Mouse (Mus musculus): ENCODE measurements around the gene Ceacam1.
"Not testable (repeated sequence)": the region's sequence is repeated elsewhere in the genome, so short reads cannot be mapped to it uniquely, and the experiment has no call there.

The Ceacam1 gene

DNA sequence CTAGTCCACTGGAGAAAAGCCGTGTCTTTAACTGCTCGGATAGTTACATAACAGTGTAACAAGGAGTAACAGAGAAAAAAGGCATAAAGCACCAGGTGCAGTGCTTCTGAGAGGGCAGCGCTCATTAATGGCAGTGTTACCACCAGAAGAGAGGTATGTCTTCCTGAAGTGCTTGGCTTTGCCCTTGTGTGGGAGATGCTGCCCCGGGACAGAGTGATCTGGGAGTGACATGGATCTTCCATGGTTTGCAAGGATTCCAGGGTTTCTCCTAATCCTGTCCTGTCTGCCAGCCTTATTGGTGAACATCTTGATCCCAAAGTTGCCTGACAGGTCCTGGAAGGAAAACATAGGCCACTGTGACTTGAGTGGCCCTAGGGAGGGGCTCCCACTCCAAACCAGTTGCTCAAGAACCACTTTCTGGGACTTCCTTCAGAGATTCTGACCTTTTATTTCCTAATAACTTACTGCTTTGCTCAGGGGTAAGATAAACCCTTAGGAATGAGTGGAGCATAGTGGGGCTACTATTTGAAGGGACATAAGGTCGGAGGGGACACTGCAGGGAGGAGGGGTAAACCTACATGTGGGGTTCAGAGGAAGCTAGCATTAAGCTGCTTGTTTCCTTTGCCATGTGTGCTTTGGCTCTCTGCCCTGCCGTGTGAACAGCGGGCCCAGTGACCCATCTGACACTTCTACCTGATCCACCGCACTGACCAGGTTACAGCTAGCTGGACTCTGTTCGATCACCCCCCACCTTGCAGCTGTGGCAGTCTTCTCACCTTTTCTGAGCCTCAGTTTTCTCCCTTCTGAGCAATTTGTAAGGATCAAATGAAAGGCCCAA, 37.2 kb downstream of the Ceacam1 start:
- DNase-seq (ENCODE audit: low spot score), result no peak

DNA sequence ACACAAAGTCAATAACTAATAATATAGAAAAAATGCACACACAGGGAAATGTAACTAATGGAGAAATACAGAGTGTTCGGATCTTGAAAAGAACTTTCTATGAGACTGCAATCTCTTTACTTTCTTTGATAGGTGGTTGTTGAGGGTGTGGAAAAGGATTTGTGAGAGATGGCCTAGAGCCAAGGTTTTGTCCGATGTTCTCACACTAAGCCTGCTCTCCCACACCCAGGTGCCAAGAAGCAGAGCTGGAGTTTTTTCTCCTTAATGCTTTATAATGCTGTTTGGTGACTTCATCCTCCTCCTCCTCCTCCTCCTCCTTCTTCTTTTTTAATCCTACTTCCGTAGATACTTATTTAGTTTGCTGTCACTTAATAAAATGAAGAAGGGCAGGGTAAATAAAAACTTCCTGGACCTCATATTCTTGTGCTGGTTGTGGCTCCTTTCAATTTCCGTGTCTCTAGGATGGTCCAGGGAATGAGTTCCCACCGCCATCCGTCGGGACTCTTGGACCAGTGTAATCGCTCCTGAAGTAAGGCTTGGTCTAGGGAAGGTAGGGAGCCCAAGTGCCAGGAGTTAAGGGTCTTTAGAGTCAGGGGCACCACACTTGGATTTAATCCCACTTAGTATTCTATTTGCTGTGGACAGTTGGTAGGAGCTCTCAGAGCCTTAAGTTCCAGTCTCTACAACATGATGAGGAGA, 38.1 kb downstream of the Ceacam1 start:
- no peak for DNase-seq (ENCODE audit: low spot score)

GRCm38 (mm10) chr7:25436704-25437103, 40.7 kb downstream of the Ceacam1 start:
- no peak for DNase-seq (ENCODE audit: low spot score)

GRCm38 (mm10) chr7:25436226-25436625, 41.2 kb downstream of the Ceacam1 start:
- DNase-seq (ENCODE audit: low spot score), result no peak

GRCm38 (mm10) chr7:25435546-25435851, 41.9 kb downstream of the Ceacam1 start:
- no peak for DNase-seq (ENCODE audit: low spot score)

DNA sequence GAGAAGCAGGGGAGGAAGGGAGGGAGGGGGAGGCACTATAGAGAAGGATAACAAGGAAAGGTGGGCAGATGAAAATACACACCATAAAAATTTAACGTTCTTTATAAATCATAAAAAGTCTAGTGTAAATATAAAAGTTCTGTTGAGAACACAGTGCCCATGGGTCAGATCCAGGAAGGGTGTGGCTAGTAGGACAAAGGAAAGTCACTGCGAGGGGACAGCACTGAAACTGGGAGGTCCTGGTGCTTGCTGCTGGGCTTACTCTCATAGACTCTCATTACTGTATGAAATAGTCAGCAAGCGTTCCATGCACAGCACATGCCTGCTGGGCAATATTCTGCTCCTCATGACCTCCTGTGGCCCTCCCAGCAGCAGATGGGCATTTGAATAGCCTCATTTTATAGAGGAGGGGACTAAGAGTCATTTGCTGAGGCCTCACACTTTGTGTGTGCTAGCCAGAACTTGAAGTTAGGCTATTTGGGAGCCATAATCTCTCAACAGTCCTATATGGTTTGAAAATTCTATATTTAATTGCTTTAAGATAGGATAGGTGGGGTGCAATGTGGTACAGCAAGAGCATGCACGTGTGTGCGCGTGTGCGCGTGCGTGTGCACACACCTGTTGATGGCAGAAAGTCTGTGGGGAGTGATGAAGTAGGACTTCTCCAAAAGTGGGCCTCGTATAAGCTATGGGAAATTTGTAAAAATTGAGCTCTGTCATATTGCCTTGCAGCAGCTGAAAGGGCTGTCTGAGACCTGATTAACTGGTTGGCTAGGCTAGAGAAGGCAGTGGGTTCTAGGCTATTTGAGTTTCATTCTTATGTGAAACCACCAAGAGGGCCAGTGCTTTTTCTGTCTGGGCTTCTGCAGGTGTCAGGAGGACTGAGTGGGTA, 42.5 kb downstream of the Ceacam1 start:
- no peak for DNase-seq (ENCODE audit: low spot score)

GRCm38 (mm10) chr7:25433781-25434560, 43.4 kb downstream of the Ceacam1 start:
- DNase-seq (ENCODE audit: low spot score), result no peak

GRCm38 (mm10) chr7:25433007-25433541, 44.3 kb downstream of the Ceacam1 start:
- DNase-seq (ENCODE audit: low spot score), result no peak

- no peak for DNase-seq (ENCODE audit: low spot score)
Measured at GRCm38 (mm10) chr7:25432381-25432780, 45.0 kb downstream of the Ceacam1 start.

- no peak for DNase-seq (ENCODE audit: low spot score)
Measured at GRCm38 (mm10) chr7:25429886-25430784, 47.3 kb downstream of the Ceacam1 start.

DNA sequence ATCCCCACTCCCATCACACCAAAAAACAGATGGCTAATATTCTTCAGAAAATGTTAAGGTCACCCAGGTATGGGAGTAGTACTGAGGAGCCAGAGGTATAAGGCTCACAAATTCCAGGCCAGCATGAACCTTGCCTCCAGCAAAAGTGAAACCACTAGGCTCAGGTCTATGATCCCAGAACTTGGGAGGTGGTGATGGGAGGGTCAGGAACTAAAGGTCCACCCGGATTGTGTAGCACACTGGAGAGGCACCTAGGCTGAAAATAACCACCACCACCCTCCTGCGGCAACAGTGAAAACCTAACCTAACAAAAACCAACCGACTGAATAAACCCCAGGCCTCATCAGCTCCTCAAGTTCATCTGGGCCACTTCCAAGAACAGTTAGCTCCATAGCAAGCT, 49.1 kb downstream of the Ceacam1 start:
- DNase-seq (ENCODE audit: low spot score), result no peak

- no peak for DNase-seq (ENCODE audit: low spot score)
Measured at GRCm38 (mm10) chr7:25427144-25427543, 50.3 kb downstream of the Ceacam1 start.

DNA sequence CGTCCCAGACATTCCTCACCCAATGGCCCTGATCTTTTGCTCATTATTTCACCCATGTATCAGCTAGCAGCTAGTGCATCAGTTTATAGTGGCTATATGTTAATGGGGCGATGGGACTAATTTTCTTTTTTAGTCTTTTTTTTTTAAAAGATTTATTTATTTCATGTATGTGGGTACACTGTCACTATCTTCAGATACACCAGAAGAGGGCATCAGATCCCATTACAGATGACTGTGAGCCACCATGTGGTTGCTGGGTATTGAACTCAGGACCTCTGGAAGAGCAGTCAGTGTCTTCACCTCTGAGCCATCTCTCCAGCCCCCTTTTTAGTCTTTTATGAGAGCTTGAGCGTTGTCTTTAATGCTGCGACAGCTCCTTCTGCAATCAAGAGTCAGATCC, 51.0 kb downstream of the Ceacam1 start:
- not testable (repeated sequence) for DNase-seq (ENCODE audit: low spot score)

DNA sequence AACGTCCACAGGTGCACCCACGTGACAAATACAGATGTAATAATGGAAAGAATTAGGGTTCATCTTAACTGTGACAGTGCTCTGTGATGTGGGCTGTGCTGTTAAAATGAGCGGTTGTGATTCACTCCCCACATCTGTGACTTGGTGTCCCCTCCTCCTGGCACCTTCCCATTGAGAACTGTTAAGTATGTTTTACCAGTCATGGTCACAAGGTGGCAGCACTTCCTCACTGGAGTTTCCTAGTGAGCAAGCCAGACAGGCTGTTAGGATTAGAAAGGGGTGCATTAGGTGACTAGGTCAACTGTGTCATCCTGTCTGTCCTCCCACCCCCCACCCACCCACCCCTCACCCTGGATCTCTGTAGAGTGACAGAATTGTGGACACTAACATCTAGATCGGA, 53.0 kb downstream of the Ceacam1 start:
- DNase-seq (ENCODE audit: low spot score), result peak; percentile 94

- no peak for DNase-seq (ENCODE audit: low spot score)
Measured at GRCm38 (mm10) chr7:25422286-25422841, 55.0 kb downstream of the Ceacam1 start.

DNA sequence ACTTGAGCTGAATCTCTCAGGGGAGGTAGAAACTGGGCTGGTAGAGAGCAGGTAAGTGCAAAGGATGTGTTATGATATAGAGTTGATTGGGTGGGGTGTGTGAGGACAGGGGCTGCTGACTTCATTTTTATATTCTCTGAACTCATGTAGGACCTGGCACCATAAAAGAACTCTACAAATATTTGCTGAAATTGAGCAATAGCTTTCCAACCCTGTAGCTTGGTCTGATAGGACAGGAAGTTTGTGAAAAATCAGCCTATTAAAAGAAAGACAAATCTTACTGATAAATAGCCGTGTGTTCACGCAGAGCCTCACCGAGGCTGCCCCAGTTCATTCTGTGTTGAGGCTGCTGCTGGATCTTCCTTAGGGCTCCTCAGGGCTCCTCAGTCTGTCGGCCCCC, 57.5 kb downstream of the Ceacam1 start:
- DNase-seq (ENCODE audit: low spot score), result no peak

DNA sequence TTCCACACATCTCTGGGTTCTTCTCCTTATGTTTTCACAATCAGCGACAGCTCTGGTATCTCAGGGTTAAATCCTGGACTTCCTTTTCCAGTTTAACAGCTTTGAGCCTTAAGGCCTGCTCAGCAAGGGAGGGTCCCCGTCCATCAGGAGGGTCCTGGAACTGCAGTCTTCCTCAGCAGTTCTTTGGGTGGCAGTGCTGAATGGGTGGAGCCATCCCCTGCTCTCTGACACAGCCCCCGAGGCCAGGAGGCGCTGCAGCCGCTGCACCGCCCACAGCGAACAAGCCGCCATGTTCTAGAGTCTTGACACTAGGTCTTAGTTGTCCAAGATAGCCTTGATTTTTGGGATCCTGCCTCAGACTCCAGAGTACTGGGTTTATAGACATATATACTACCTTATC, 57.9 kb downstream of the Ceacam1 start:
- no peak for DNase-seq (ENCODE audit: low spot score)

- DNase-seq (ENCODE audit: low spot score), result peak; percentile 55
Measured at GRCm38 (mm10) chr7:25417597-25417996, 59.8 kb downstream of the Ceacam1 start.

DNA sequence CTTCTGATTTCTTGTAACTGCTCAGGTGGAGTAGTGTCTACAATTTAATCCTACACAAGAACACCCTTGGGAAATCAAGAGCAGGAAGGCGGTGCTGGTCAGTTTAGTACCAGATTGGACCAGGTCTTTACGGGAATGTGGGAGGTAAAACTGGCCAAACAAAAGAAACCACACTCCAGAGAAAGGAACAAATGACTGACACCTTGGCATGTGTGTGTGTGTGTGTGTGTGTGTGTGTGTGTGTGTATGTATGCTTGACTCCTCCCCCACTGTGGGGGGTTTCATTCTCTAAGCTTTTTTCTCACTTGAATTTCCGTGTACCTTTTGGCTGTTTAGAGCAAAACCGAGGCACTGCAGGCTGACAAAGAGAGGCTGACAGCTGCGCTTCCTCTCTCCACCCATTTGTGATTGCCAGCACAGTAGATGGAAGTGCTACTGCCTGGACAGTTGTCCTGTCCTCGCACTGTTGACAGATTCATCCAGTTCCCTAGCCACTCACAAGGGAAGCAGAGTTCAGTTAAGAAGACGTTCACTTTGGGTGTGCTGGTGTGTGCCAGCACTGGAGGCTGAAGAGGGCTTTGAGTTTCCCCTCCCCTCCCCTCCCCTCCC, 64.5 kb downstream of the Ceacam1 start, which contains the start of gene Cxcl17:
Cxcl17 (minus strand) TSS at position 54 of the 609 bp plus-strand sequence.
- no peak for DNase-seq (ENCODE audit: low spot score)

DNA sequence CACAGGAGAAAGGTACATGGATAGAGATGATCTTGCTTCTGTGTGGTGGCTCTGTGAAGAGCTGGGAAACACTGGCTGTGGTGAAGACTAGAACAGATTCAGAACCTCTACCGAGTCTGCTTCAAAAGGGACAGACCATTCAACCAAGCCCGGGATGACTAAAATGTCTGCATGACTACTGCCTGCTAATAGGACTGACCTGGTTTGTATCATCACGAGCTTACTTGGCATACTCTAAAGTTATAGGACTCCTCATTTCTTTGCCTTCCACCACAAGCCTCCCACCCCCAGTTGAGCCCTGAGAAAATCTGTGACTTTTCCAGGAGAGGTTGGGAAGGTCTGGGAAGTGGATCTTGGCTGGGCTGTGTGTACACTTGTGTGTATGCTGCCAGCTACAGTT, 65.5 kb downstream of the Ceacam1 start:
- DNase-seq (ENCODE audit: low spot score), result no peak
